In the genomic region with DNA sequence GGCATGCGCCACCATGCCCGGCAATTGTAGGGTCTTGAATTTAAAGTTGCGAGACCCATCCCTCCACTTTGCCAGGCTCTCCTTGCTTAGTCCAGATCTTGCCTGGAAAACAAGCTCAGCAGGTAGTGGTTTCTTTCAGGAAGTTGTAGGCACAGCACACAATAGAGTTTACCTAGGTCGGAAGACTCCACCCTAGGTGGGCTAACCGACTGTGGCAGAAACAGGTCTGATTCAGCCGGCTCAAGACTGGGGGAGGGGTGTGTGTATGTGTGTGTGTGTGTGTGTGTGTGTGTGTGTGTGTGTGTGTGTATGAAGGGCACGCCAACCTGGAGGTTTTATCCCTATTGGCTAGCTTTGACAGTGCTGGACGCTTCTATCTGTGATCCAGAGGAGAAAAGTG, we compare ENCODE assay signal across 29 mouse cellular contexts. TPM values are rescaled to one million over a fixed set of nuclear protein-coding genes. Genes with fewer than 3 reads are reported as not detected.
DNase-seq lines count a peak whose midpoint lies in the region; ATAC-seq and TF ChIP-seq lines count a peak whose summit lies in the region.
"Had no signal": no experiment of that assay in that cellular context is flagged by ENCODE, and none has a peak within 500 bp of the region (broad histone marks: within the 10 kb centered on the region; RNA-seq: fewer than 3 reads in every experiment).

No protein-coding gene starts in this region.

- peak; percentile 49; the same call in 1 of the 2 replicates for ATAC-seq in stomach, postnatal 0 days (ENCODE audit: low FRiP score, low TSS enrichment)
- ATAC-seq: activated CD4-positive, CD25-positive, alpha-beta regulatory T cell, adult 4 months; CD4-positive, CD25-positive, alpha-beta regulatory T cell, adult 4 months; forebrain, embryonic 14.5 days; forebrain, embryonic 16.5 days; Patski had no signal

- H3K36me3 ChIP-seq in E14TG2a.4 (ENCODE audit: insufficient read depth, low read length), result peaks cover 35% of the 10 kb centered on the region
- H3K36me3 ChIP-seq in stomach, postnatal 0 days (ENCODE audit: control insufficient read depth, insufficient read depth, low read length), result no peaks in the 10 kb centered on the region
- no peaks in the 10 kb centered on the region for H3K36me3 ChIP-seq in heart, embryonic 10.5 days
- H3K36me3 ChIP-seq: embryonic facial prominence, embryonic 13.5 days; embryonic facial prominence, embryonic 15.5 days; forebrain, embryonic 10.5 days; forebrain, embryonic 12.5 days; G1E had no signal

- no peaks in the 10 kb centered on the region for H3K9me3 ChIP-seq in E14TG2a.4 (ENCODE audit: low read length)
- H3K9me3 ChIP-seq in stomach, postnatal 0 days (ENCODE audit: control insufficient read depth, low read length), result no peaks in the 10 kb centered on the region
- H3K9me3 ChIP-seq in heart, embryonic 10.5 days, result no peaks in the 10 kb centered on the region
- H3K9me3 ChIP-seq: embryonic facial prominence, embryonic 13.5 days; embryonic facial prominence, embryonic 15.5 days; forebrain, embryonic 10.5 days; forebrain, embryonic 12.5 days; G1E had no signal

- peak overlapping the region; percentile 69 for H3K4me3 ChIP-seq in E14TG2a.4 (replicated peaks; ENCODE audit: low read length)
- no peak overlapping the region for H3K4me3 ChIP-seq in stomach, postnatal 0 days (ENCODE audit: low read depth, low read length)
- H3K4me3 ChIP-seq in heart, embryonic 10.5 days, result no peak overlapping the region
- H3K4me3 ChIP-seq: embryonic facial prominence, embryonic 13.5 days; embryonic facial prominence, embryonic 15.5 days; erythroblast, embryonic 14.5 days; forebrain, embryonic 10.5 days; forebrain, embryonic 12.5 days had no signal

- H3K9ac ChIP-seq in stomach, postnatal 0 days (ENCODE audit: low read length), result no peak overlapping the region
- H3K9ac ChIP-seq: embryonic facial prominence, embryonic 13.5 days; embryonic facial prominence, embryonic 15.5 days; forebrain, embryonic 12.5 days had no signal

- DNase-seq in ES-CJ7 (ENCODE audit: low read depth, low spot score) (peak; percentile 97), R1 (ENCODE audit: low read depth, low spot score) (peak; percentile 96)
- peak; percentile 26 for DNase-seq in stomach, postnatal 0 days (ENCODE audit: low spot score)
- no peak for DNase-seq in left cerebral cortex, postnatal 25 days (ENCODE audit: low spot score in 2 of 2)
- DNase-seq in ovary, adult 18-20 months (ENCODE audit: low spot score), result no peak
- DNase-seq in heart, embryonic 10.5 days (ENCODE audit: low spot score), result no peak
- DNase-seq: adrenal gland, postnatal 10 days; adrenal gland, postnatal 25 days; B cell, adult 2 months; cerebellum, adult 11 months; cerebellum, adult 18-20 months; cerebellum, adult 8-10 months; cerebellum, adult 9-11 months; cerebellum, postnatal 14 days; cerebellum, postnatal 36 days; embryo, embryonic 11 days had no signal

- no peak overlapping the region for H3K4me2 ChIP-seq in stomach, postnatal 0 days (replicated peaks; ENCODE audit: low read depth)
- H3K4me2 ChIP-seq: embryonic facial prominence, embryonic 13.5 days; embryonic facial prominence, embryonic 15.5 days; forebrain, embryonic 12.5 days had no signal

- no peak for TF ChIP-seq EP300 in stomach, postnatal 0 days (optimal IDR thresholded peaks at IDR 0.05)

- H3K27ac ChIP-seq in stomach, postnatal 0 days (replicated peaks), result no peak overlapping the region
- H3K27ac ChIP-seq in heart, embryonic 10.5 days, result no peak overlapping the region
- H3K27ac ChIP-seq: embryonic facial prominence, embryonic 13.5 days; embryonic facial prominence, embryonic 15.5 days; forebrain, embryonic 10.5 days; forebrain, embryonic 12.5 days had no signal

- intact Hi-C loops in left cerebral cortex, postnatal 25 days (cut with DNase I), result no loop called here

- no peaks in the 10 kb centered on the region for H3K27me3 ChIP-seq in E14TG2a.4 (ENCODE audit: insufficient read depth, low read length)
- H3K27me3 ChIP-seq in stomach, postnatal 0 days (ENCODE audit: control insufficient read depth, insufficient read depth, low read length), result no peaks in the 10 kb centered on the region
- no peaks in the 10 kb centered on the region for H3K27me3 ChIP-seq in heart, embryonic 10.5 days (ENCODE audit: insufficient read depth, poor library complexity, severe bottlenecking)
- H3K27me3 ChIP-seq: CH12.LX; embryonic facial prominence, embryonic 13.5 days; embryonic facial prominence, embryonic 15.5 days; forebrain, embryonic 12.5 days had no signal

- 69% methylated on average over 8 of the region's 8 CpGs for WGBS in stomach, postnatal 0 days
- WGBS in heart, embryonic 10.5 days, result 84% methylated on average over 8 of the region's 8 CpGs

- peaks cover 84% of the 10 kb centered on the region for H3K4me1 ChIP-seq in E14TG2a.4 (replicated peaks; ENCODE audit: low read depth, low read length)
- no peaks in the 10 kb centered on the region for H3K4me1 ChIP-seq in stomach, postnatal 0 days (replicated peaks; ENCODE audit: control insufficient read depth, insufficient read depth)
- no peaks in the 10 kb centered on the region for H3K4me1 ChIP-seq in heart, embryonic 10.5 days
- H3K4me1 ChIP-seq: embryonic facial prominence, embryonic 13.5 days; embryonic facial prominence, embryonic 15.5 days; forebrain, embryonic 10.5 days; forebrain, embryonic 12.5 days had no signal

- no peak for TF ChIP-seq CTCF in E14TG2a.4 (conservative IDR thresholded peaks at IDR 0.05; ENCODE audit: low read length)
- TF ChIP-seq CTCF in stomach, postnatal 0 days (IDR thresholded peaks at IDR 0.05; ENCODE audit: low read depth), result no peak

RNA-seq across cellular contexts. Expression of a gene that starts 10.2 kb away (rescaled TPM):
- polyA plus RNA-seq in stomach, postnatal 0 days (2015; fragmentation: Nextera tagmentation; extraction: Ambion mirVana), result 0.16 and 0.24 TPM in 2 replicates
- 10 to 100 TPM; 37.4 to 41.0 TPM for total RNA-seq in left cerebral cortex, postnatal 25 days (2021)
- 0.09 and 0.11 TPM in 2 replicates for polyA plus RNA-seq in heart, embryonic 10.5 days (2016; fragmentation: Nextera tagmentation; extraction: Ambion mirVana)
- polyA plus RNA-seq: erythroblast, embryonic 14.5 days; G1E; Patski had no signal

RNA-seq across cellular contexts. Expression of a gene that starts 14.8 kb away (rescaled TPM):
- polyA plus RNA-seq in stomach, postnatal 0 days (2015; fragmentation: Nextera tagmentation; extraction: Ambion mirVana), result 26.4 and 28.8 TPM in 2 replicates
- 10 to 100 TPM; 20.4 to 24.7 TPM for total RNA-seq in left cerebral cortex, postnatal 25 days (2021)
- polyA plus RNA-seq in heart, embryonic 10.5 days (2016; fragmentation: Nextera tagmentation; extraction: Ambion mirVana), result 91.6 and 105 TPM in 2 replicates

RNA-seq across cellular contexts. Expression of a gene that starts 46.5 kb away (rescaled TPM):
- 50.0 and 50.3 TPM in 2 replicates for polyA plus RNA-seq in stomach, postnatal 0 days (2015; fragmentation: Nextera tagmentation; extraction: Ambion mirVana)
- total RNA-seq in left cerebral cortex, postnatal 25 days (2021), result 100 to 1,000 TPM; 319 to 325 TPM
- 79.6 and 88.4 TPM in 2 replicates for polyA plus RNA-seq in heart, embryonic 10.5 days (2016; fragmentation: Nextera tagmentation; extraction: Ambion mirVana)

Comparison
In these comparisons a context has a peak if more than half of its experiments do, and no peak if none do; other contexts are left out.
1. DNase-seq: peak in ES-CJ7 (single experiment), R1 (single experiment) and stomach, postnatal 0 days (single experiment); none in left cerebral cortex, postnatal 25 days (0 of 2), ovary, adult 18-20 months (single experiment) and heart, embryonic 10.5 days (single experiment).